Mouse (Mus musculus) granulocyte monocyte progenitor cell, adult 5-6 weeks (primary cell): ENCODE measurements around the gene Pmf1. TPM values are rescaled to one million over a fixed set of nuclear protein-coding genes. Genes with fewer than 3 reads are reported as not detected.
A peak's percentile ranks its signal among the peaks of the same experiment; 100 is the strongest.

Experiments
- ATAC-seq: replicated peaks from 2 replicates; pipeline ENCODE4 v1.8.0; 2016; ENCODE audit warnings: mild to moderate bottlenecking, moderate TSS enrichment, inconsistent platforms; ENCODE audit not compliant: poor library complexity, severe bottlenecking
- total RNA-seq, 2 experiments: library from RNA; stranded (forward) in 1 of 2; stranded (reverse) in 1 of 2; fragments of 200-712, 200-1000 nt in 1 of 2; fragments of >200 nt in 1 of 2; fragmentation: Nextera tagmentation in 1 of 2; gene quantifications; 2 replicates each; pipeline ENCODE4 v1.2.3; 2014 to 2017

Pmf1 gene
- total RNA-seq (2014; fragmentation: Nextera tagmentation) (115 and 122 TPM in 2 replicates), total RNA-seq (2017) (128 and 141 TPM in 2 replicates)

GRCm38 (mm10) chr3:88409741-88410644 is at the start of gene Pmf1:
Gene Pmf1 (minus strand): TSS chr3:88410331.
- ATAC-seq: peak; percentile 85

DNA sequence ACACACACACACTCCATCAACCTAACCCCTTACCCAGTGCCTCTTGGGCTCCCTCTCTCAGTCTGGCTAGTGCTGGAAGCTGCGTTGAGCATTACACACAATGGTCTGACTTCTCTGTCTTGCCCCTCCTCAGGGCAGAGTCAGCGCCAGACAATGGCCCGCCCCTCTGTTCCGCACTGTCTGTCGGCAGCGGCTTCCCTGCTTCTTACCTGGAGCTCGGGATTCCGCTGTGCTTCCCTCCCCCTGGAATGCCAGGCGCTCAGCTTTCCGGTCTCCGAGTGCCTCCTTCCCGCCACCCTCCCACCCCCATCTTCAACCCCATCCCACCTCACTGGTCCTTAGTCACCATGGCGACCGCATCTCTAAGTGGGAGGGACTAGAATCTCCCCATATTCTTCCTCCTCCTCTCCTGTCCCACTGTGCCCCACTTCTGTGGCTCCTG is 48.7 kb upstream of the Pmf1 start:
- no peak for ATAC-seq

DNA sequence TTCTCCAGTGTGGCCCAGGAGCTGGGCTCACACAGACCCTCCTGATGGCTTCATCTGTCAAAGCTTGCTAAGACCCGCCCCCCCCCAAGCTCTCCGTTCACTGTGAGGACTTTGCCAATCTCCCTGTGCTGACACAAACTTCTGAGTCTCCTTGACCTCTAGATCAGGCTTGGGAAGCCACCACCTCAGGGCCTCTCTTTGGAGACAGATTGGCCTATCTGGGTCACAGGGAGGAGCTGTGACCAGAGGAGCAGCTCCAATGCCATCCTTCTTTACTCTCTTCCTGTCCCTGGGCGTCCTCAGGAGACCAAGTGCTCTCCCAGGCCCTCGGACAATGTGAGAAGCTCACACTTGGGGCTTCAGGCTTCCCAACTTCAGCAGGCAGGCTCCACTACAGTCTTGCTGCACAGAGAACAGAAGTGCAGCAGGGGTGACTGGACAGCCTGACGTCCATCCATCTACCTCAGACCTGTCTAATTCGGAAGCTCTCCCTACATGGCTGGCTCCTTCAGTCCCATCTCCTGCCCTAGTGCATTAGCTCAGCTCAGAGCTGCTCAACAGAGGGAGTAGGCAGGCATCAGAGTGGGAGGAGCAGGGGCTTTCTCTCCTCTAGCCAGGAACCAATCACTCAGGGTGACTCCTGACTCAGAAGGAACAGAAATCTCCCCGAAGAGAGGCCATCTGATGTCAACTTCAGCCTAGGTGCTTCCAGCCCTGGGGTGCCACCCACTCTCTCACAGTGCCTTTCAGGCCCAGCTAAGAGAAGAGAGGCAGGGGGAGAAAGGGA is 46.8 kb upstream of the Pmf1 start:
- ATAC-seq: no peak

DNA sequence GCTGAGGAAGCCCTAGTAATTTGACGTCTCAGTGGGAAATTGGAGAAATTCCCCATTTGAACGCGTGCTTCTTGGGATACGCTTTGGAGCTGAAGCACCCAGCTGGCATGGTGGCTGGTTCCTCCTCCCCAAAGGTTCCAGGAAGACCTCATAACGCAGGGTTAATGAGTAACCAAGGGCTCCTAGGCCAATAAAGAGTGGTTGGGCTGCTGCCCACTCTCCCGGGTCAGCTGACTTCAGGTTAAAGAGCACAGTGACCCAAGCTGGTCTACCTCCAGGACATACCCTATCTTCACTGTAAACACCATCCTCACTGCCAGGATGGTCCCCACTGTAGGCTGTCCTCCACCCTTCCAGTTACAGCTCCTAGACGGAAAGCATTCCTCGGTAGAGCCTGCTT is 46.2 kb upstream of the Pmf1 start:
- ATAC-seq: no peak

DNA sequence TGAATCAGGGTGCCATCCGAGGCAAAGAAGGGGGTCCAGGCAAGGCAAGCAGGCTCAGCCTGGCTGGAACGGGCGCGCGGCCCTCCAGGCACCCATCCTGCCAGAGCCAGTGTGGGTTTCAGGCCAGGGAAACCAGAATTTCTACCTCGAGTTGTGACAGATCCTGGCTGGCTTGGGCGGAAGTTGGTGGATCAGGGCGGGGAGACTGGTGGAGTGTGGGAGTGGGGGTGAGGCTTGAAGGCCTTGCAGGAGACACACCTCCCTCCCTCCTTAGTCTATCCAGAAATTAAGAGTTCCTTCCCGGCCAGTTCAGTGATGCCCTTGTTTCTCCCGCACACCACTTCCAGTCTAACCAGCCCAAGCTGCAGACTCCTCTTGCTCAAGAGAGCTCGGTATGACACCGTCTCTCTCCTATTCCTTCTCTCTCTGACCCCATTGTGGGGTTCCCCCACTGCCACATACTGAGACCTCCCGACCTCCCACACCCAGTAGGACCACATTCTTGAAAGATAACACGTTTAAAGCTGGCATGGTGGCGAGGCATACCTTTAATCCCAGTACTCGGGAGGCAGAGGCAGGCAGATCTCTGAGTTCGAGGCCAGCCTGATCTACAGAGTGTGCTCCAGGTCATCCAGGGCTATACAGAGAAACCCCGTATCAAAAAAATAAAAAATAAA is 45.6 kb upstream of the Pmf1 start:
- peak; percentile 15; the same call in 1 of the 2 replicates for ATAC-seq

DNA sequence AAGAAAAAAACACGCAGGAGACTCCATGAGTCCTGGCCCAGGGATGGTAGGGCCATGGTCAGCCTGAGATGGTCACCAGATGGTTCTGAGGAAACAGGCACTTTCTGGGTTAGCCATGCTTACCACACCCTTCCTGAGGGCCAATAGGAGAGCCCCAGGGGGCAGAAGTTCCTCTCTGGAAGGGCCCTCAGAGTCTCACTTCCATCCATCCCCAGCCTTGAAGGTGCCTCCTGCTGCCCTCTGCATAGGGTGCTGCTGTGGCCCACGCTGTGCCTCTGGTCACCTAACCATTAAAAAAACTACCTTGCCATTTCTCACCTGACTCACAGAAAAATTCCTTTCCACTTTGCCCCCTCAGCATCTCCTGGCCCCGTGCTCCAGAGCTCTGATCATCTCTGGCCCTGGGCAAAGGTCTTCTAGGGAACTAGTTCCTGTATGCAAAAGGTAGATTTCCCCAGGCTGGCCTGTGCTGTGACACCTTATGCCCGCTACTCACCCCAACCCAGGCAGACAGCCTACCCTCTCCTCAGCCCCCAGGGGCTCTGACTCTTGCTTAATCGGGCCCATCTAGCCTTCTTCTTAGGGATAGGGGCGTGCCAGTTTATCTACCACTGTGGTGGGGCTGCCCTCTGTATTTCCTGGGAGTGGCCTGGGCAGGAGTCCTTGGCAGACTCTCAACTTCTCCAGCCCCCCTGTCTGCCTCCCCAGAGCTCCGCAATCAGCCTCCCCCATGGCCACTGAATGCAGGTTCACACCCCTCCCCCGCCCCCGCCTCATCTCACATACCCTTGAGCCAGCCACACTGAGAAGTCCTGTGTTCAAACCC is 44.8 kb upstream of the Pmf1 start:
- ATAC-seq: peak; percentile 64

GRCm38 (mm10) chr3:88453986-88454385 is 43.9 kb upstream of the Pmf1 start:
- ATAC-seq: 0 out of 2 replicates have a peak, but pooled peaks have one; percentile 3

DNA sequence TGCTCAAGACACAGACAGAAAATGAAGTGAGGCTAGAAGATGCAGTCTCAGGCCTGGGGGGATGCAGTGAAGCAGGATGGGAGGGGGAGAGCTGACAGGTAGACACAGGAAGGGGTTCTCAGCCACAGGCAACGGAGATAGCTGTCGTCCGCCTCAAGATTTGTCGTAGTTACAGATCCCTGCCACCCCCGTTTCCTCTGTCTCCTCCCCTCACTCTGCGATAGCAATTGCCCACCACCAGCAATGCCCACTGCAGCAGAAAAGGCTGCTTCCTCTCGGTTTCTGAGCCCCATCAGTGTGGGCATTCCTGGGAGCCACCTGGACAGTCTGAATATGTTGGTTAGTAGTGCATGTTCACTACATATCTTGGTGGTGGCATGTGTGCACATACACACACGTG is 43.2 kb upstream of the Pmf1 start:
- no peak for ATAC-seq

DNA sequence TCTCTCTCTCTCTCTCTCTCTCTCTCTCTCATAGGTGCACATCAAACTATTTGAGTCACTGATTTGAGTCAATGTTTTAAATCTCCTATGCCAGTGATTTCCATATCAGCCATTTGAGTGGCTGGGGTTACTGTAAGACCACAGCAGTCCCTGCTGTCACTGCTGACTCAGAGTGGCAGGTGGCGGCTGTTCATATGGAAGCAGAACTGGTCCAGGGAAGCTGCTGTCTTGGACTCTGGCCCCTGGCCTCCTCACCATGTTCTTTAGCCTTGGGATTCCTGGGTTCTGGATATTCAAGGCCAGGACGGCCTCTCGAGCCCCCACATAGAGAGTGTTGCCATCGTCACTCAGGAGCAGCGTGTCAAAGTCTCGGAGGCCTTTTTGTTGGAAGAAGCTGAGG is 42.6 kb upstream of the Pmf1 start:
- no peak for ATAC-seq

- ATAC-seq: peak; percentile 18
Observed at GRCm38 (mm10) chr3:88452246-88452645, 42.1 kb upstream of the Pmf1 start.

GRCm38 (mm10) chr3:88450379-88451131 is 40.4 kb upstream of the Pmf1 start:
- ATAC-seq: no peak

- ATAC-seq: no peak
Observed at GRCm38 (mm10) chr3:88449395-88450023, 39.4 kb upstream of the Pmf1 start.

- peak; percentile 34 for ATAC-seq
Observed at GRCm38 (mm10) chr3:88448443-88448842, 38.3 kb upstream of the Pmf1 start.

DNA sequence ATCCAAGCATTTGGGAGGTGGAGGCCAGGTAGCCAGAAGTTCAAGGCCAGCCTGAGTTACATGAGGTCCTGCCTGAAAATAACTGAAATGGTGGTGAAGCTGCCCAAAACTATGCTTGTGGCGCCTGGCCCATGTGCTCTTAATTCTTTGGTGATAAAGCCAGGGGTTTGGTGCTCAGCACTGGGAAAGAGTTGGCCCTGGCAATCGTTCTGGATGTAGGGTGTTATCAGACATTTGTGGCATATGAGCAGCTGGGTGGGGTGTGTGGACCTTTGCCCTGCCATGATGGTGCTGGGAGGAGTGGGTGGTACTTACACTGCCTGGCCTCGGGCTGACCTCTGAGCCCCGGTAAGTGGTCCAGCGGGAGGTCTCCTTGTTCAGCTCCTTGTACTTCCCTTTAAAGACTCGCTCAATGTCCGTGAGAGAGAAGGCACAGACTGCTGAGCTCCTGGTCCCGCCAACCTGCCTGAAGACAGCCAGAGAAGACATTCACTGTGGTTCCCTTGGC is 37.6 kb upstream of the Pmf1 start:
- no peak for ATAC-seq

GRCm38 (mm10) chr3:88446471-88447123 is 36.5 kb upstream of the Pmf1 start:
- ATAC-seq: peak; percentile 59

GRCm38 (mm10) chr3:88442888-88443287 is 32.8 kb upstream of the Pmf1 start:
- ATAC-seq: peak; percentile 75

DNA sequence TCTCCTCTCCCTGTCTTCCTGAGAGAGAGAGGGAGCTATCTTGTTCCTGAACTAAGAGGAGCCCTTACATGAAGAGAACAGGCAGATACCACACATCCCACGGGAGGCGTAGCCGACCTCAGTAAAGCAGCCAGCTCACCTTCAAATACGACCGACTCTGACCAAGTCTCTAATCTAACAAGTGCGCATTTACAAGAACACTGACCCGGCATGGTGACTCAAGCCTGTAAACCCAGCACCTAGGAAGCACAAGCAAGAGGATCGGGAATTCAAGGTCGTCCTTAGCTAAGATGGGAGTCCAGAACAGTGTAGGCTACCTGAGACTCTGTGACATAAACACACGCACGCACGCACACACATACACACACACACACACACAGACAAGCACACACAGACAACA is 32.4 kb upstream of the Pmf1 start:
- no peak for ATAC-seq
